Mouse (Mus musculus) frontal cortex, postnatal 10 days (tissue): ENCODE measurements around the gene Hydin.

ENCODE experiments used
- DNase-seq, 2 experiments: peaks; one replicate each; pipeline ENCODE4 v3.0.0; 2022; ENCODE audit warnings: low spot score in 2 of 2, mixed read lengths in 1 of 2

Hydin gene

GRCm38 (mm10) chr8:110631201-110631600 lies 364.4 kb downstream of the Hydin start:
- DNase-seq: no peak

- DNase-seq: no peak
Observed at GRCm38 (mm10) chr8:110633814-110634213, 367.0 kb downstream of the Hydin start.

DNA sequence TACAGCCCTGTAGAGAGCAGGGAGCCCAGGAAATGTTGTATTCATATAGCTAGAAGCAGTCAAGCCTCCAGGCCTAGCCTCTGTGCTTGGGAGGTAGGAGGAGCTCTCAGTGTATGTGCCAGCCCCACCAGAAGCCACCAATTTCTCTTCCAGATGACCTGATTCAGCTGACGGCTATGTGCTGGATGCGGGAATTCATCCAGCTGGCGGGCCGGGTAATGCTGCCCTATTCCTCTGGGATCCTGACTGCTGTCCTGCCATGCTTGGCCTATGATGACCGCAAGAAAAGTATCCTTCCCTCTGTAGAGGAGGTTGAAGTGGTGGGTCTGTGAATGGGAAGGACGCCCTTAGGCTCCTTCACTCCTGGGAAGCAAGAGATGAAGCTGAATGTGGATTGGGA lies 369.4 kb downstream of the Hydin start:
- DNase-seq: no peak

DNA sequence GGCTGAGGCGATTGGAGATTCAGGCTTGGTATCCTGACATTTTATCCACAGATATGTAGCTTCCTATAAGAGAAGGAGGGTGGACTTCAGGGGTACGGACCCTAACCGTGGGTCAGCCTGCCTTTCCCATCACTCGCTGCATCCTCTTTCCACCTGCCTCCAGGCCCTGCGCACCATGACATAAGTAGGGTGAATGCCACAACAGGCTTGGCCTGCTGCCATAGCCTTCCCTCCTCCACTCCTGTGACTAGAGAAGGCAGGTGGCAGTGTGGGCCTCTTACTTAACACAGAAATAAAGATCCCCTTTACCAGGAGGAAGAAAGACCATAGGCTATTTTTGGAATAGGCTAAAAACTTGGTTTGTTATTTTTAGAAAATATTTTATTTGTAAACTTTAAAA lies 375.6 kb downstream of the Hydin start:
- no peak for DNase-seq

DNA sequence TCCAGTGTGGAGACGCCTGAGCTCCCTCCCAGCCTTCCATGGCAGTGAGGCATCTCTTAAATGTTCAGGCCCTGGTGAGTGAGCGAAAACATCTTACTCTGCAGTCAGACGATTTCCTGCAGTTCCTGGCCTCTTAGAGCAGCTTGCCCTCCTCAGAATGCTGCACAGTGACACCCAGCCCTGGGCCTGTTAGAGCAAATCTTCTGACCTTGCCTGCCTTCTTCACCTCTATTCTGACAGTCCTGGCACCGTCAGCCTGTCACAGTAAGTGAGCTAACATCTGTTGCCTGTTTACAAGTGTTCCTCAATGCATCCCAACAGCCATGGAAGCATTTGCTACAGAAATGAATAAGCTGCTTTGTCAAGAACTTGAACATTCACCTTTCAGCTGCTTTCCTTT lies 376.4 kb downstream of the Hydin start:
- DNase-seq: no peak

DNA sequence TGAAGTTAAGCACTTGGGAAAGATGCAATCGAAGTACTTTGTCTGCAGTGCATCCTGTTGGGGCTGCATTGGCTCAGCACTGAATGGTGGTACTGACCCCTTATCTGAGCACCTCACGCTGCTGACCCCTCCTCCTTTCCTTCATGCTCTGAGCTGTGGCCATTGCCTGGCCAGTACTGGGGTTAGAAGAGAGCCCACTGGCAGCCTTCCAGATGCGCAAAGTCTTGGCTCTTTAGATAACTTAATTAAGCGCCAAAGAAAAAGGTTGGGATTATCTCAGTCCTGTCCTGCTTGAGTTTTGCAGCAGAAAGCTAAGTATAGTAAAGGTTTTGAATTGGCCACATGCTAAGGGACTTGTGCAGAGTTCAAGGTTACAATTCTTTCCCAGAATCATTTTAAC lies 377.6 kb downstream of the Hydin start:
- no peak for DNase-seq

DNA sequence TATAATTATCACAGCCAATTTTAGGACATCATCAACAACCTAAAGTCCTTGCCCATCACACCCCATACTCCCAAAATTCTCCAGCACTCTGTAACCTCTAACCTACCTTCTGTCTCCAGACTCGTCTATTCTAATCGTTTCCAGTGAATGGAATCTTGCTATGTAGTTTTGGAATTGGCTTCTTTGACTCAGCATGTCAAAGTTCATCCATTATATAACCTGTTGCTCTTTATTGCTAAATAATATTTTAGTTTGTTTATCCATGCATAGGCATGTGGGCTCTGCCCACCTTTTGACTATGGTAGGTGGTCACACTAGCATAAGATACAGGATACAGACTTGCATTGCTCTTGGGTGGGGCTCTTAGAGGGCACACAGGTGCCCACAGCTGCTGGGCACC lies 378.1 kb downstream of the Hydin start:
- DNase-seq: no peak

DNA sequence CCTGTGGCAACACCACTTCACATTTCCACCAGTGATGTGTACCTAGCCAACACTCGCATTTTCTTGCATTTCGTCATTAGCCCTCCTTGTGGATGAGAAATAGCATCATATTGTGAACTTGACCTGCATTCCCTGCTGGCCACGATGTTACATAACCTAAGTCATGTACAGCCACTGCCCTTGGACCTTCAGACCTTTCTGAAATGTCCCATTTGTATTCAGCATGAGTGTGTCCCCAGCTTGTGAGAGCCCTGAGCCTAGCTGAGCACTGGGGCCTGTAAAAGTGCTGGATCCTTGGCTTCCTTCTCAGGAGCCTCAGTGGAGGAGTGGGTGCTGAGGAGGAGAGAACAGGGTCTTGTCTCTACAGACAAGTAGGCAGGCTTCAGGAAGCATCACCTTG lies 378.6 kb downstream of the Hydin start:
- DNase-seq: no peak

GRCm38 (mm10) chr8:110646064-110646463 lies 379.3 kb downstream of the Hydin start:
- DNase-seq: peak; percentile 57 to 73

DNA sequence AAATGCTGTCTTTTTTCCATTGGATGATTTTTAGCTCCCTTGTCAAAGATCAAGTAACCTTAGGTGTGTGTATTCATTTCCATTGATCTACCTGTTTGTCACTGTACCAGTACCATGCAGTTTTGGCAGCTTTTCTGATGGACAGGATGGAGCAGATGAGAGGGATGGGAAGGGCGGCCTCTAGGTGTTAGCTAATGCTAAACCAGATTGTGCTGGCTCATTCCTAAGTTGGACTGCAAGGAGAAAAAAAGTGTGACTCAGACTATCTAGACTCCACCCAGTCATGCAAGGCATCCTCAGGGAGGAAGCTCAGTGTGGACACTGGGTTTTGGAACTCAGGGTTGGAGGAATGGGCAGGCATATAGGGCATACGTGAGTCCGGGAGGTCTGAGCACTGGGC lies 381.8 kb downstream of the Hydin start:
- DNase-seq: no peak

DNA sequence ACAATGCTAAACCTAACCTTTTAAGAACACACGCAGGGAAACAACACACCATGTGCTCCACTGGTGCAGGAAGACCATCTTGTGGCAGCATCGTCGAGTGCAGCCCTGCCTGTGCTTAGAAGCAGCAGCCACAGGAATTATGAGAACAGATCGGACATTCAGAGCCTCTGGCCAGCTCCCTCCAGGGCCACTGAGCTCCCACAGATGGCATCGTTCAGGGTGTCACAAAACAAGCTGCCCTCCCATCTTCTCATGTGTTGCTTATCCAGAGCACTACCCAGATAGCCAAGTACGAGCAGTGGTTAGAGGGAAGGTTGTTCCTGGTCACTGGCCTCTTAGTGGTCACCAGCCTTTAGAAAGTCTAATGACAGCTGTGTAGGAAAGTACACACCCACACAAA lies 382.5 kb downstream of the Hydin start:
- DNase-seq: no peak

- DNase-seq: no peak
Observed at GRCm38 (mm10) chr8:110650838-110651237, 384.1 kb downstream of the Hydin start.

- no peak for DNase-seq
Observed at GRCm38 (mm10) chr8:110651847-110652246, 385.1 kb downstream of the Hydin start.

DNA sequence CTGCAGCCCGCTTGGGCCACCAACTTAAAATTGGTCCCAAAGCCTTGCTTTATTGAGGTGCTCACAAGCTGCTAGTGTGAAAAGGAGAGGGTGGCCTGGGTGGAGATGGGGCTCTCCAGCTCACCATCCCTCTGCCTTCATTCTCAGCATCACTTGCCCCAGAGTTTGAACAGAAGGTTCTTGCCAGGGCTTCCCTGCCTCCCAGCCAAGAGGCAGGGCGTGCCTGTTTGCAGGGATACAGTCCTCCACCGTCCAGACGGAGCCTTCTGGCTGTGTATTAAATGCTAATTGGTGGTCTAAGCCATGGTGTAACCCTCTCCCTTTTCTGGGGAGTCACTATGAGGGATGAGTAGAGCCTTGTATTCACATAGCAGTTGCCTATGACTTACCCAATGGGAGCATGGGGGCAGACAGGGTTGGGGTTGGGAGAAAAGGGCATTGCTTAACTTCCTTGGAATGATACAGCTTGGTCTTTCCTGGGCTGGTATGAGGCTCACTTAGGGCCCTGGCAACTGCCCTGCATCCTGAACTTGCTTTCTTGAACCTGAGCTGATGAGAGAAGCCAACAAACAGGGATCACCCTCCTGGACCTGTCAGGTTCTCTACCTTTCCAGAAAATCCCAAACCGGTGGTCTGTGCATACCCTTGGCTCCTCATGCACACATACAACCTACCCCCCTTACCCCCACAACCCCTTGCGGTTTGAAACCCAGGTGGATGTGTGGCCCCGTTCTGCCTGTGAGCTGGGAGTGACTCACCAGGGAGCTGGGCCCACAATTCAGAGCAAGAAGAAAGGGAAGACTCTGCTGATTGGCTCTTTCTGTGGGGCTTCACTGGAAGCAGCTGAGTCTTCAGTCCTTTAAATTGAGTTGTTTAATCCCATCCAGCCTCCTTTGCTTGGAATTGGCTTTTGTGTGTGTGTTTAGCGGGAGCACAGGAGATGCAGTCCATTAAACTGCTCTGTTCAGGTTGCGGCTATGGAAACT lies 387.6 kb downstream of the Hydin start:
- DNase-seq: no peak

DNA sequence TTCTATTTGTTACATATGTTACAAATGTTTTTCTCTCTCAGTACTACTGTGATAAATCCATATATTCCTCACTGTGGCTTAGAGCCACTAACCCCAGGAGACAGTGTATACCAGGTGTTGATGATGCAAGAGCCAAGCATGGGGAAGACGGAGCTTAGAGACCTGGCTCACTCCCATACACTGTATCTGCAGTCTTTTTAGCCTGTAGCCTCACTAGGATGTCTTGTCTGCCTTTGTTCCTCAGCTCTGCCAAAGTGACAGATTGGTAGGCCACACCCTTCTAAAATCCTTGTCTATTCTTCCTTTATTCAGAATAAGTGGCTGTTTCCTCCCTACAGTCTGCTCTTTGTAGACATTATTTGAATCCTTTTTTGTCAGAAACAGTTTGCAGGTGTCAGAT lies 389.1 kb downstream of the Hydin start:
- DNase-seq: no peak

DNA sequence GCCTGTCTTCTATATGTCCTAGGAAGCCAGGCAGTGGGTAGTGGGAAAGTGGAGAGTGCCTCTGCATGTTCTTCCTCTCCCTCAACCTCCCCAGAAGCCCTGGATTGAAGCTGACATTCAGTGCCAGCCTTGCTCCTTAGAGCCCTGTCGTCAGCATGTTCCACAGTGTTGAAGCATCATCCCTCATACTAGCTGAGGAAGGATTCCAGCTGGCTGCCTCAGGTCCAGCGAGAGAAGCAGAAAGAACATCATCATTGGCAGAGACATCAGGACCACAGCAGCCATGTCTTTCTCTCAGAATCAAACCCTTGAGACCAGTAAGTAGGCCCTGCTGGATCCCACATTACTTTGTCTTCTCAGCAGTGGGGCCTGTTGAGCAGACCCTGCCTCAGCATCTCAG lies 390.9 kb downstream of the Hydin start:
- DNase-seq: no peak
